Mouse (Mus musculus): Measurements from ENCODE around the gene Actb. TPM values are rescaled to one million over a fixed set of nuclear protein-coding genes. Genes with fewer than 3 reads are reported as not detected.

Actb gene
- total and polyA plus RNA-seq, 3 experiments, result 1,403 to 4,417 (median 3,042) TPM

GRCm38 (mm10) chr5:142902506-142903314, 3.8 kb downstream of the Actb start:
- no peak for TF ChIP-seq HCFC1 (IDR thresholded peaks at IDR 0.05; ENCODE audit: low read depth, low read length)
- TF ChIP-seq POLR2A (IDR thresholded peaks at IDR 0.05; ENCODE audit: control insufficient read depth in 1 of 2, insufficient read depth in 1 of 2, low read depth in 1 of 2, low read length in 2 of 2, poor library complexity in 1 of 2), result peak in 1 of 2 experiments; percentile 70; a peak in 2 of 4 replicates
- TF ChIP-seq MEF2A (IDR thresholded peaks at IDR 0.05; ENCODE audit: extremely low read depth, insufficient replicate concordance, low read depth, low read length, poor library complexity, severe bottlenecking), result no peak
- no peak for TF ChIP-seq BHLHE40 (IDR thresholded peaks at IDR 0.05; ENCODE audit: borderline replicate concordance, low read depth, low read length)
- TF ChIP-seq NELFE (IDR thresholded peaks at IDR 0.05; ENCODE audit: low read depth, low read length), result no peak
- TF ChIP-seq NRF1 (IDR thresholded peaks at IDR 0.05; ENCODE audit: insufficient read depth, low read depth, low read length, poor library complexity, severe bottlenecking), result no peak
- no peak for TF ChIP-seq MAFK (IDR thresholded peaks at IDR 0.05; ENCODE audit: borderline replicate concordance, low read depth, low read length)
- TF ChIP-seq CTCF (IDR thresholded peaks at IDR 0.05 in 2 of 3, conservative IDR thresholded peaks at IDR 0.05 in 1 of 3; ENCODE audit: control insufficient read depth in 1 of 3, insufficient read depth in 1 of 3, low read depth in 2 of 3, low read length in 3 of 3, poor library complexity in 1 of 3, severe bottlenecking in 1 of 3), result no peak
- no peak for TF ChIP-seq ZMIZ1 (IDR thresholded peaks at IDR 0.05; ENCODE audit: low read depth, low read length)
- TF ChIP-seq CHD2 (IDR thresholded peaks at IDR 0.05; ENCODE audit: low read length), result no peak
- peak; percentile 89 for TF ChIP-seq POLR2AphosphoS2 (IDR thresholded peaks at IDR 0.05; ENCODE audit: low read length)
- Histone ChIP-seq H3K4me1 (ENCODE audit: control insufficient read depth in 1 of 2, insufficient read depth in 2 of 2, low read length in 2 of 2) (peaks cover 0 to 15% of the 10 kb centered on the region in 2 experiments; a peak in 3 of 4 replicates), H3K79me2 (ENCODE audit: control insufficient read depth, insufficient read depth, low read length, poor library complexity) (peaks cover 20% of the 10 kb centered on the region), H3K9ac (ENCODE audit: control insufficient read depth, low read depth, low read length, poor library complexity, severe bottlenecking) (no peak overlapping the region), H3K27me3 (ENCODE audit: control insufficient read depth in 1 of 2, insufficient read depth in 2 of 2, low read length in 2 of 2) (no peaks in the 10 kb centered on the region), H3K36me3 (ENCODE audit: control insufficient read depth in 1 of 2, insufficient read depth in 2 of 2, low read length in 2 of 2) (peaks cover 13% of the 10 kb centered on the region in 2 experiments), H3K4me3 (ENCODE audit: control insufficient read depth in 1 of 2, insufficient read depth in 1 of 2, low read depth in 2 of 2, low read length in 2 of 2) (no peak overlapping the region), H3K9me3 (replicated peaks; ENCODE audit: insufficient read depth, low read length) (no peaks in the 10 kb centered on the region), H3K27ac (ENCODE audit: control insufficient read depth, low read depth, low read length) (no peak overlapping the region; the same call in 1 of the 2 replicates)
- peak; percentile 40 for DNase-seq (ENCODE audit: low read depth, low spot score)

- H3K9me3 ChIP-seq (replicated peaks; ENCODE audit: insufficient read depth, low read length), result no peaks in the 10 kb centered on the region
- H3K4me3 ChIP-seq (ENCODE audit: control insufficient read depth in 1 of 2, insufficient read depth in 1 of 2, low read depth in 2 of 2, low read length in 2 of 2), result no peak overlapping the region
- peaks cover 0 to 14% of the 10 kb centered on the region in 2 experiments; a peak in 3 of 4 replicates for H3K4me1 ChIP-seq (ENCODE audit: control insufficient read depth in 1 of 2, insufficient read depth in 2 of 2, low read length in 2 of 2)
- peak; percentile 68 for DNase-seq (ENCODE audit: low read depth, low spot score)
- H3K27ac ChIP-seq (ENCODE audit: control insufficient read depth, low read depth, low read length), result no peak overlapping the region
- TF ChIP-seq RCOR1 (IDR thresholded peaks at IDR 0.05; ENCODE audit: low read depth, low read length) (no peak), RAD21 (IDR thresholded peaks at IDR 0.05; ENCODE audit: low read depth, low read length) (no peak), MYC (IDR thresholded peaks at IDR 0.05; ENCODE audit: low read depth, low read length) (no peak), TBP (IDR thresholded peaks at IDR 0.05; ENCODE audit: low read depth, low read length) (no peak), SMC3 (IDR thresholded peaks at IDR 0.05; ENCODE audit: low read depth, low read length) (peak; percentile 32), ELF1 (IDR thresholded peaks at IDR 0.05; ENCODE audit: low read depth, low read length) (no peak), TCF12 (IDR thresholded peaks at IDR 0.05; ENCODE audit: low read depth, low read length) (no peak), MXI1 (IDR thresholded peaks at IDR 0.05; ENCODE audit: low read depth, low read length) (no peak), MYB (IDR thresholded peaks at IDR 0.05; ENCODE audit: low read depth, low read length) (no peak; the same call in 1 of the 2 replicates), POLR2AphosphoS2 (IDR thresholded peaks at IDR 0.05; ENCODE audit: low read length) (peak; percentile 99), HCFC1 (IDR thresholded peaks at IDR 0.05; ENCODE audit: low read depth, low read length) (no peak), NELFE (IDR thresholded peaks at IDR 0.05; ENCODE audit: low read depth, low read length) (no peak), MEF2A (IDR thresholded peaks at IDR 0.05; ENCODE audit: extremely low read depth, insufficient replicate concordance, low read depth, low read length, poor library complexity, severe bottlenecking) (no peak), CHD2 (IDR thresholded peaks at IDR 0.05; ENCODE audit: low read length) (peak; percentile 69), ZC3H11A (IDR thresholded peaks at IDR 0.05; ENCODE audit: low read depth, low read length) (no peak), ZMIZ1 (IDR thresholded peaks at IDR 0.05; ENCODE audit: low read depth, low read length) (peak; percentile 73), POLR2AphosphoS5 (IDR thresholded peaks at IDR 0.05; ENCODE audit: borderline replicate concordance, low read depth, low read length) (peak; percentile 93), BHLHE40 (IDR thresholded peaks at IDR 0.05; ENCODE audit: borderline replicate concordance, low read depth, low read length) (0 out of 2 replicates have a peak, but pooled peaks have one; percentile 13), E2F4 (IDR thresholded peaks at IDR 0.05; ENCODE audit: borderline replicate concordance, low read depth, low read length) (no peak), TAL1 (IDR thresholded peaks at IDR 0.05; ENCODE audit: low read length) (no peak)
- peaks cover 10 to 13% of the 10 kb centered on the region in 2 experiments for H3K36me3 ChIP-seq (ENCODE audit: control insufficient read depth in 1 of 2, insufficient read depth in 2 of 2, low read length in 2 of 2)
- H3K9ac ChIP-seq (ENCODE audit: control insufficient read depth, low read depth, low read length, poor library complexity, severe bottlenecking), result no peak overlapping the region
- H3K27me3 ChIP-seq (ENCODE audit: control insufficient read depth in 1 of 2, insufficient read depth in 2 of 2, low read length in 2 of 2), result no peaks in the 10 kb centered on the region
- peaks cover 20% of the 10 kb centered on the region for H3K79me2 ChIP-seq (ENCODE audit: control insufficient read depth, insufficient read depth, low read length, poor library complexity)
These were observed 4.6 kb downstream of the Actb start for GRCm38 (mm10) chr5:142901846-142902505.

Measured in MEL (cell line).